Mouse (Mus musculus): Measurements from ENCODE around the gene Fiz1.
"Not testable (repeated sequence)": the region's sequence is repeated elsewhere in the genome, so short reads cannot be mapped to it uniquely, and the experiment has no call there.

Gene Fiz1

GRCm38 (mm10) chr7:5037467-5037866 lies 23.0 kb upstream of the Fiz1 start:
- DNase-seq (ENCODE audit: extremely low spot score): no peak

GRCm38 (mm10) chr7:5037026-5037425 lies 22.5 kb upstream of the Fiz1 start:
- no peak for DNase-seq (ENCODE audit: extremely low spot score)

DNA sequence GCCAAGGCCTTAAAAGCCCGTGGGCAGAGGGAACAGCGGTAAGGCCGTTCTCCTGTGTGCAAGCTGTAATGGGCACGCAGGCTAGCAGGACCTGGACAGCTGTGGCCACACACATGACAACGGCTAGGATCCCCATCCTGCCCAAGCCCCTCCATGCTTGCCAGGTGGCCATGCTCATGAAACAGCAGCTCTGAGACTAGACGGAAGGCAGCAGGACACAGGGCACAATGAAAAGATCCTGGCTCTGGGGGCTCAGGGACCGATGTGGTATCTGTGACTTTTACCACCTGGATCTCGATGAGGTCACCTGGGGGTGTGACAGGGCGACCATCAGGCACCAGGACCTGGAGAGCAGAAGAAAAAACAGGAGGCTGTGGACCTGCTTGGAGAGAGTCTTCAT lies 21.6 kb upstream of the Fiz1 start:
- DNase-seq (ENCODE audit: extremely low spot score): no peak

GRCm38 (mm10) chr7:5035628-5036027 lies 21.1 kb upstream of the Fiz1 start:
- no peak for DNase-seq (ENCODE audit: extremely low spot score)

DNA sequence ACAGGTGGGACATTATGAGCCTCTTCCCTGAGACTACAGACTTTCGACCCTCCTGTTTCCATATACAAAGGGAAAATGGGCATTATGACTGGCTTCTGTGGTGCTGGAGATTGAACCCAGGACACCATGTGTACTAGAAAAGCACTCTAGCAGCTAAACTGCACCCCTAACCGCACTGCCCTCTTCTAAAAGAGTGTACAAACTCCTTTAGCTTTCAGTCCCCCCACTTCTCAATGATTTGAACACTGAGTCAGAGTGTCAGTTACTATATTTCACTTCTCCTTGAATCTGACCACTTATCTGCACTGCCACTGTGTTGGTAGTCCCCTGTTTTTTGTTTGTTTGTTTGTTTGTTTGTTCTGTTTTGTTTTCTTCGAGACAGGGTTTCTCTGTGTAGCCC lies 19.3 kb upstream of the Fiz1 start, which contains the start of gene 4632433K11Rik:
Gene 4632433K11Rik, plus strand, starts transcription at position 301 of the 400 bp plus-strand sequence.
- DNase-seq (ENCODE audit: extremely low spot score): no peak

- no peak for DNase-seq (ENCODE audit: extremely low spot score)
Observed at GRCm38 (mm10) chr7:5031496-5031895, 17.0 kb upstream of the Fiz1 start.

GRCm38 (mm10) chr7:5030554-5031275 lies 16.2 kb upstream of the Fiz1 start:
- DNase-seq (ENCODE audit: extremely low spot score): no peak

- no peak for DNase-seq (ENCODE audit: extremely low spot score)
Observed at GRCm38 (mm10) chr7:5029946-5030345, 15.4 kb upstream of the Fiz1 start.

GRCm38 (mm10) chr7:5029543-5029942 lies 15.0 kb upstream of the Fiz1 start:
- no peak for DNase-seq (ENCODE audit: extremely low spot score)

DNA sequence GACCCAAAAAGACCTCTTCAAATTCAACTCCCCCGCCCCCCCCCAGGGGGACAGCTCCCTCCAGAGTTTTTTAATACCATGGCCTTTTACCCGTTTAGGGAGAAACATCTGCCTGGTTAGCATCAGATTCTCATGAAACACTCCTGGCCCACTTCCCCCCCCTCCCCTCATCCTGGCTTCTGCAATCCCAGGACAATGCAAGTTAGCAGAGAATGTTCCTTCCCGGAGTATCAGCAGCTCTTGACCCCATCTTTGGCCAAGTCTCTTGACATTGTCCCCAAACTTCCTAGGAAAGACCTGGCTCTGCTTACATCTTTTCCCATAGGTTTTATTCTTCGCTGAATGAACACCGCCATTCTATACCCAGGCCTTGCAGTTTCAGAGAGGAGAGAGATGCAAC lies 6.7 kb upstream of the Fiz1 start:
- no peak for DNase-seq (ENCODE audit: extremely low spot score)

DNA sequence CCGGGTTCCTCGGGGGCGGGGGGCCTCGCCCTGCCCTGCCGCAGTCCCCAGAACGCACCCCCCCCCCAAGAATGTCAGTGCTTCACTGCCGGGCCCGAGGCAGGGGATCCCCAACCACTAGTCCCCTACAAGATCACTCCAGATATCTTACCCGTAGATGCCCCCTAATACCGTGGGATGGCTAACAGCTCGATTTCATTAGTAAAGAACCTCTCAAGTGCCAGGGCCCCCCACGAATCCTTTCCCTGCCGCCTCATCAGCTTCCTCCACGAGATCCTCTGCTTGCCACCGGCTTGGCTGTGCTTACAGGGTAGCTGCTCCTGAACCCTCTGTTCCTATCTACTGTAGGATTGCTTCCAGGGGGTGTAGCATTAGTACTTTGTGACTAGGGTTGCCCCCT lies 6.2 kb upstream of the Fiz1 start:
- no peak for DNase-seq (ENCODE audit: extremely low spot score)

DNA sequence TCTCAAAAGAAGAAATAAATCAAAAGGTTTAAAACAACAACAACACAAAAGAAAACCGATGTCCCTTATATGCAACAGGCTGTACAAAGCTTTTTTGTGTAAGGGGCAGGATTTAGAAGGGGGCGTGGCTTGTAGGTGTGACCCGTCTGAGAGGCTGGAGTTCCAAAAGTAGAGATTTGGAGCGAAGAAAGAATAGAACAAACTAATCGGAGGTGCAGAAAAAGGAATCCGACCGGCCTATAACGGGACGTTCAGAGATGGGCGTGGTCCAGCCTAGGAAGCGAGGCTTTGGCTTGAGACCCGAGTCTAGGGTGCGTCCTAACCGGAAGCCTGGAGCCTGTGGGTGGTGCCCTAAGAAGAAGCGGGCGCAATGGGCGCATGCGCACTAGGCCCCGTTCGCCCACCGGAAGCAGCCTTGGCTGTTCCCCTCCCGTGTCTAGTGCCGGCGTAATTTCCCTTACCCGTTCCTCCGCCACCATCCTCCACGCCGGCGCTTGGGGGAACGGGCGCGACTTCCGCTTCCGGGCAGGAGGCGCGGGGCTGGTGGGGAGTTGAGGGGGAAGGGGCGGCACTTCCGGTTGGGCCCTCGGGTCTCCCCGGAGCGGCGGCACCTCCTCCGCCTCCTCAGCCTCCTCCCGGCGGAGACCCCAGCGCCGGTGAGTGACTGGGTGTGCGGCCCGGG lies 5.6 kb upstream of the Fiz1 start, which contains the start of the genes Zfp865 and Ccdc106:
Gene Zfp865, plus strand, starts transcription at position 377 of the 682 bp plus-strand sequence.
Gene Ccdc106, plus strand, starts transcription at position 554 of the 682 bp plus-strand sequence.
- peak; percentile 98 for DNase-seq (ENCODE audit: extremely low spot score)

- not testable (repeated sequence) for DNase-seq (ENCODE audit: extremely low spot score)
Observed at GRCm38 (mm10) chr7:5019576-5019975, 5.1 kb upstream of the Fiz1 start.

DNA sequence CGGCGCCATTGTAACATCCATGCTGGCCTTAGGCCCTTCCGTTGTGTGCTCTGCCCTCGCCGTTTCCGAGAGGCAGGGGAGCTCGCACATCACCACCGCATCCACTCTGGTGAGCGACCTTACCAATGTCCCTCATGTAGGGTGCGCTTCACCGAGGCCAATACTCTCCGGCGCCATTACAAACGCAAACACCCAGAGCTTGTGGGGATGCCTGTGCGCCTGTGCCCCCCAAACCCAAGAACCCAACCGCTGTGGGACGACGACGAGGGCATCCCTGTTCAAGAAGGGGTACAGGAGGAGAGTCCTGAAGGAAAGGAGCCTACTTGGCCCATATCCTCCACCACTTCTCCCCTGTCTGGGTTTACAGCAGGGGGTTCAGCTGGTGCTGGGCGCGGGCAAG lies 3.4 kb upstream of the Fiz1 start:
- no peak for DNase-seq (ENCODE audit: extremely low spot score)

DNA sequence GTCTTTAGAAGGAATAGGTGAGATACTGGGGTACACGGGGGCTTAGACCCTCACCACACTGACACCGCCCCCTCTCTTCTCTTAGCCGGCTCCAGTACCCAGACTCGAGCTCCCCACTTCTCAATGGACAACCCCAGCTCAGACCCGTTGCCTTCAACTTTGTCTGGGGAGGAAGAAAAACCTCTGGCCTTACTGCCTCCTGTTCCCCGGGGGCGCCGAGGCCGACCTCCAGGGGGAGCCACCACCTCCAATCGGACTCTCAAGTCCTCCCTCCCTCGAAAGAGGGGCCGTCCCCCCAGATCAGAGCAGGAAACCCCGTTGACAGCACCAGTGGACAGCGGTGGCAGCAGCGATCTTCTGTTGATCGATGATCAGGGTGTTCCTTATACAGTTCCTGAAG lies 2.9 kb upstream of the Fiz1 start:
- no peak for DNase-seq (ENCODE audit: extremely low spot score)

DNA sequence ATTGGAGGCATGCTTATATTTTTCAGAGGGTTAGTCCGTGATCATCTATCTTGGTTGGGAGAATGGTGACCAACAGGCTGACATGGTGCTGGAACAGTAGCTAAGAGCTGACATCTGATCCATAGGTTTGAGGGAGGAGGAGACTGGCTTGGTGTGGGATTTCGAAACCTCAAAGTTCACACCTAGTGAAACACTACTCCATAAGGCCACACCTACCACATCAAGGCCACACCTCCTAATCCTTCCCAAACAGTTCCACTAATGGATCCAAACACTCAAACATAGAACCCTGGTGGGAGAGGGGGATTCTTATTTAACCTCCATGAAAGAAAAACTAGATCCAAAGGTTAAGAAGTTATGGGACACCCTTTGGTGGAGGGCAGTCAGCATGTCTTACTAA lies 2.4 kb upstream of the Fiz1 start:
- DNase-seq (ENCODE audit: extremely low spot score): no peak

DNA sequence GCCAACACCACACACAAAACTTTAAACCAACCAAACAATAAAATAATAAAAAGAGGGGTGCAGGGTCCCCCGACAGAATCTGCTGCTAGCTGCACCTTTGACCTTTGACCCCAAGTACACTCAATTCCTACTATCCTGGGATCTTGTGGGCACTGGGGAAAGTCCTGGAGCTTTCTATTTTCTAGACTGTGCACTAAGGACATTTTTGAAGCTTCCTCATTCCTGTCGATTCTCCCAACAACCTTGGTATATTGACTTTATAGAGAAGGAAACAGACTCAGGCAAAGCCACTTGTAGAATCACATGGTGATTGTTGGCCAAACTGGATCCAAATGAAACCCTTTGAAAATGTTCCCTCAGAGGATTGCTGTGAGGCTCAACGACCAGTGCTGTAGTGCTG lies 1.6 kb upstream of the Fiz1 start:
- DNase-seq (ENCODE audit: extremely low spot score): no peak

GRCm38 (mm10) chr7:5015118-5016001 lies 863 bp upstream of the Fiz1 start, which contains the start of gene Gm44973:
Gm44973 (plus strand) TSS chr7:5015496.
- peak; percentile 99 for DNase-seq (ENCODE audit: extremely low spot score)

GRCm38 (mm10) chr7:5012681-5013513 lies 1.6 kb downstream of the Fiz1 start:
- DNase-seq (ENCODE audit: extremely low spot score): no peak

DNA sequence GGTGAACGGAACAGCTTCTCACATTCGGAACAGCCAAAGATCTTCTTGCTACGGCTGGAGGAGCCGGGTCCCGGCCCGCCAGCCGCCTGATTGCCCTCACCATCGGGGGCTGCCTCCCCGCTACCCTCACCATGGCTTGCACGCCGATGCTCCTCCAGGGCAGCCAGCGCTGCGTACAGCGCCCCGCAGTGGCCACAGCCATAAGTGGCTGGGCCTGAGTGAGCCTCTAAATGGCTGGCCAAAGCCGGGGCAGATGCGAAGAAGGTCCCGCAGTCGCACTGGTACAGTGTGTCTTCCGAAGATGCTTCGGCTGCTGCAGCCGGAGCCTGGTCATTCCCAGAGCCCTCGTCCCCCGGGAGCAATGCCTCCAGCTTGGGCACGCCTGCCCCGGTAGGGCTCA lies 6.3 kb downstream of the Fiz1 start:
- DNase-seq (ENCODE audit: extremely low spot score): no peak

GRCm38 (mm10) chr7:5002876-5003275 lies 11.6 kb downstream of the Fiz1 start:
- DNase-seq (ENCODE audit: extremely low spot score): not testable (repeated sequence)

Data from embryo, embryonic 9.5 days (tissue).